Mouse (Mus musculus) testis, adult 2 months (tissue): ENCODE data around the gene Mdm2. TPM values are rescaled to one million over a fixed set of nuclear protein-coding genes. Genes with fewer than 3 reads are reported as not detected.
"Not testable (repeated sequence)": the region's sequence is repeated elsewhere in the genome, so short reads cannot be mapped to it uniquely, and the experiment has no call there.

Source experiments
- H3K27ac ChIP-seq: fragments of 200-500 bp; 2 replicates; pipeline ENCODE4 v1.5.1; 2012; ENCODE audit warnings: low read depth, low read length; ENCODE audit not compliant: control insufficient read depth, insufficient read depth
- H3K27me3 ChIP-seq: fragments of 200-500 bp; 2 replicates; pipeline ENCODE4 v1.6.1; 2012; ENCODE audit warnings: mild to moderate bottlenecking, low read length, moderate library complexity; ENCODE audit not compliant: control insufficient read depth, insufficient read depth
- H3K36me3 ChIP-seq: fragments of 200-500 bp; 2 replicates; pipeline ENCODE4 v1.6.1; 2012; ENCODE audit warnings: mild to moderate bottlenecking, low read length; ENCODE audit not compliant: control insufficient read depth, insufficient read depth
- H3K4me1 ChIP-seq: fragments of 200-500 bp; 2 replicates; pipeline ENCODE4 v1.6.1; 2012; ENCODE audit warnings: low read length; ENCODE audit not compliant: control insufficient read depth, insufficient read depth
- H3K4me3 ChIP-seq: fragments of 200-500 bp; 2 replicates; pipeline ENCODE4 v1.5.1; 2012; ENCODE audit warnings: low read depth, mild to moderate bottlenecking, low read length, moderate library complexity, mixed read lengths; ENCODE audit not compliant: control insufficient read depth
- CTCF ChIP-seq: fragments of 200-500 bp; IDR thresholded peaks from 2 replicates; pipeline ENCODE4 v1.5.1; 2012; ENCODE audit warnings: low read depth, mild to moderate bottlenecking, inconsistent platforms, low read length, moderate library complexity; ENCODE audit not compliant: control insufficient read depth, insufficient read depth, insufficient replicate concordance
- POLR2A ChIP-seq: fragments of 200-500 bp; IDR thresholded peaks from 2 replicates; pipeline ENCODE4 v1.6.1; 2012; ENCODE audit warnings: low read depth, mild to moderate bottlenecking, inconsistent platforms, low read length, moderate library complexity; ENCODE audit not compliant: control insufficient read depth
- polyA plus RNA-seq: library from polyadenylated mRNA; depleted of rRNA; stranded (reverse); fragments of >200 nt; gene quantifications from 2 replicates; pipeline ENCODE4 v1.2.3, GENCODE M21; 2012

The Mdm2 gene
- polyA plus RNA-seq, 1 experiment = 99.3 TPM

DNA sequence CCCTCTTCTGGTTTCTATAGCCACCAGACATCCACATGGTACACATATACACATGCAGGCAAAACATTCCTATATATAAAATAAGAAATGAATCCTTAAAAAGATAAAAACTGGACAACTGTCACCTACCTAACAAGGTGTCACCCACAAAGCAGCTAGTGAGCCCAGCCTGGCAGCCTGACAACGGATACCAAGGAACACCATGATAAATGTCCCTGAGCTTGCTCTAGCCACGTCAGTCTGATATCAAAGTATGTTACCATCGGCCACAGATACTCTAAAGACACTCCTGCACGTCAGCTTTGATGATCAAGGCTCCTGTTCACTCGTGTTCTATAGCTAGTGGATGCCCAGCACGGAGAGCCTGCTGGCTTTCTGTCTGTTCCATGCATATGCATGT, 4.1 kb downstream of the Mdm2 start:
- Histone ChIP-seq H3K4me1 (peaks cover 4% of the 10 kb centered on the region), H3K36me3 (peaks cover 3% of the 10 kb centered on the region), H3K27ac (peak overlapping the region; percentile 34; the same call in 1 of the 2 replicates), H3K4me3 (no peak overlapping the region), H3K27me3 (no peaks in the 10 kb centered on the region)
- TF ChIP-seq POLR2A = 0 out of 2 replicates have a peak, but pooled peaks have one; percentile 19
- no peak for TF ChIP-seq CTCF

DNA sequence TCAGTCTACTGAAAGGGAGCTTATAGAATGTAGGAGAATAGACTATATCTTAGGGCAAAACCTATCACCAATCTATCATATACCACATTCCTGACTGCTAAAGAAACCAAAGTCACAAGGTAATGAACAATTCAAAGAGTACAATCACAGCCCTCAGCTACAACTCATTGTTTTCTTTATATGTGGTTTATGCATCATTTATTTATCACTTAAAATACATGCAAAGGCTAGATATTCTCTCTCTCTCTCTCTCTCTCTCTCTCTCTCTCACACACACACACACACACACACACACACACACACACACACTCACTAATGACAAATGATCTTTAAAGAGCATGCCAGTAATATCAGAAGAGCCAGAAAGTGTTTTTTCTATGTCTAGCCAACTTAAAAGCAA, 4.8 kb downstream of the Mdm2 start:
- Histone ChIP-seq H3K4me3 (no peak overlapping the region), H3K36me3 (peaks cover 3% of the 10 kb centered on the region), H3K27ac (no peak overlapping the region), H3K27me3 (no peaks in the 10 kb centered on the region), H3K4me1 (peaks cover 4% of the 10 kb centered on the region)
- TF ChIP-seq POLR2A = no peak
- no peak for TF ChIP-seq CTCF

DNA sequence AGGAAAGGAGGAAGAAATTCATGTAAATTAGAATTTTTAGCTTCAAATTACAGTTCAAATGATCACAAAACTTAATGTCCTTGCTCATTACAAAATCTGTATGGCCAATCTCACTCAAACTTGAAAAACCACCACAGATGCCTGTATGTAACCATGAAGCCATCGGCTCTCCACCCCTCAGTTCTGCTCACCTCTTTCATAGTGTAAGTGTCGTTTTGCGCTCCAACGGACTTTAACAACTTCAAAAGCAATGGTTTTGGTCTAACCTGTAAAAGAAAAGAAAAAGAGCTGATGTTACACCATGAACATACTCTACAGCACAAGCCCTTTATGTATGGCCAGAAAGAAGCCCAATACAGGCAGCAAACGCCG, 5.6 kb downstream of the Mdm2 start:
- no peak for TF ChIP-seq CTCF
- TF ChIP-seq POLR2A = no peak
- Histone ChIP-seq H3K4me3 (no peak overlapping the region), H3K27ac (no peak overlapping the region), H3K4me1 (peaks cover 4% of the 10 kb centered on the region), H3K36me3 (peaks cover 3% of the 10 kb centered on the region), H3K27me3 (no peaks in the 10 kb centered on the region)

DNA sequence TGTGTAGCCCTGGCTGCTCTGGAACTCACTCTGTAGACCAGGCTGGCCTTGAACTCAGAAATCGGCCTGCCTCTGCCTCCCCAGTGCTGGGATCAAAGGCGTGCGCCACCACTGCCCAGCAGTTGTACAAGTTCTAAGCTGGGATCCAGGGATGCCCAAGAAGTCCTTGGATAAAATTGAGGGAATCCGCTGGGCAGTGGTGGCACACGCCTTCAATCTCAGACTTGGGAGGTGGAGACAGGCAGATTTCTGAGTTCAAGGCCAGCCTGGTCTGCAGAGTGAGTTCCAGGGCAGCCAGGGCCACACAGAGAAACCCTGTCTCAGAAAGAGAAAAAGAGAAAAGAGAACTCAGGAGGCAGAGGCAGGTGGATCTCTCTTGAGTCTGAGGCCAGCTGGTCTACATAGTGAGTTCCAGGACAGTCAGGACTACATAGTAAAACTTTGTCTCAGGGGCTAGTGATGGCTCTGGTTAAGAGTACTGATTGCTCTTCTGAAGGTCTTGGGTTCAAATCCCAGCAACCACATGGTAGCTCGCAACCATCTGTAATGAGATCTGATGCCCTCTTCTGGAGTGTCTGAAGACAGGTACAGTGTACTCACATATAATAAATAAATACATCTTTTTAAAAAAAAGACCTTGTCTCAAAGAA, 6.1 kb downstream of the Mdm2 start:
- not testable (repeated sequence) for H3K4me3 ChIP-seq, H3K36me3 ChIP-seq, H3K27ac ChIP-seq, H3K4me1 ChIP-seq, H3K27me3 ChIP-seq

DNA sequence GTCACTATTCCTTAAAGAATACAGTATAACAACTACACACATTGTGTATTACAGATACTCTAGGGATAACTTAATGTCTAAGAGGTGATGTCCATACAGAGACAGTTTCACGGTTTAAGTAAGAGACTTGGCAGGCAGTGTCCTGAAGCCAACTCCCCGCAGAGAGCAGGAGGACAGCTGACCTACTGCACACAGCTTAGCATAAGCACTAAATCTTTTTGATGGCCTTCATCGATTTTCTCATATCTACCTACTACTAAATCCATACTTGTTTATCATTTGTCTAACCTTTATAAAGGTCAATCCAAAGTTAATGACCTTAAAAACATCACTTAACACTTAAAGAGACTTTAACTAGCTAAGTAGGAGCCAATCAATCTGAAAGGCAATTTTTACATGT, 7.1 kb downstream of the Mdm2 start:
- H3K27ac ChIP-seq = no peak overlapping the region
- peaks cover 3% of the 10 kb centered on the region; the same call in 1 of the 2 replicates for H3K36me3 ChIP-seq
- H3K27me3 ChIP-seq = no peaks in the 10 kb centered on the region
- H3K4me3 ChIP-seq = no peak overlapping the region
- H3K4me1 ChIP-seq = peaks cover 4% of the 10 kb centered on the region
- no peak for TF ChIP-seq CTCF

DNA sequence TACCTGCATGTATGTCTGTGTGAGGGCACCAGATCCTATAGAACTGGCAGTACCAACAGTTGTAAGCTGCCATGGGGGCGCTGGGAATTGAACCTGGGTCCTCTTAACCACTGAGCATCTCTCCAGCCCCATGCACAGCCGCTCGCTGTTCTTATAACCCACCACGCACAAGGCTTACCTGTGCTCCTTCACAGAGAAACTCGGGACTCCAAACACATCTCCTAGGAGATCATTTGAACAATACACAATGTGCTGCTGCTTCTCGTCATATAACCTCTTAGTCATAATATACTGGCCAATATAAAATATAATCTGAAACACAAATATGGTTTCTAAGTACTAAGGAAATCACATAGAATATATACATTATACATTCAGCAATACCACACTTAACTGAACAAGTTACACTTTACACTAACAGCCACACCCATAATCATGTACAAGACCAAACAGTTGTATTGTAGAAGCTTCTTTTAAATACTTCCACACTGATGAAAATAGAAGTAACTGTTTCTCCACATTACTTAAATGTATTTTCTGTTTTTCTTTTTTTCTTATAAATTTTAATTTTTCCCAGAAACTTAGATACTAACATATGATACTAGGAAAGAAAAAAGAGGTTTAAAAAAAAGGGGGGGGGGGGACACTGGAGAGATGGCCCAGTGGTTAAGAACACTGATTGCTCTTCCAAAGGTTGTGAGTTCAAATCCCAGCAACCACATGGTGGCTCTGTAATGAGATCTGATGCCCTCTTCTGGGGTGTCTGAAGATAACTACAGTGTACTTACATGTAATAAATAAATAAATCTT, 8.3 kb downstream of the Mdm2 start:
- H3K27ac ChIP-seq = no peak overlapping the region
- H3K4me1 ChIP-seq = peaks cover 4% of the 10 kb centered on the region
- no peak overlapping the region for H3K4me3 ChIP-seq
- peaks cover 3% of the 10 kb centered on the region; the same call in 1 of the 2 replicates for H3K36me3 ChIP-seq
- no peaks in the 10 kb centered on the region for H3K27me3 ChIP-seq
- TF ChIP-seq POLR2A = no peak
- TF ChIP-seq CTCF = no peak

DNA sequence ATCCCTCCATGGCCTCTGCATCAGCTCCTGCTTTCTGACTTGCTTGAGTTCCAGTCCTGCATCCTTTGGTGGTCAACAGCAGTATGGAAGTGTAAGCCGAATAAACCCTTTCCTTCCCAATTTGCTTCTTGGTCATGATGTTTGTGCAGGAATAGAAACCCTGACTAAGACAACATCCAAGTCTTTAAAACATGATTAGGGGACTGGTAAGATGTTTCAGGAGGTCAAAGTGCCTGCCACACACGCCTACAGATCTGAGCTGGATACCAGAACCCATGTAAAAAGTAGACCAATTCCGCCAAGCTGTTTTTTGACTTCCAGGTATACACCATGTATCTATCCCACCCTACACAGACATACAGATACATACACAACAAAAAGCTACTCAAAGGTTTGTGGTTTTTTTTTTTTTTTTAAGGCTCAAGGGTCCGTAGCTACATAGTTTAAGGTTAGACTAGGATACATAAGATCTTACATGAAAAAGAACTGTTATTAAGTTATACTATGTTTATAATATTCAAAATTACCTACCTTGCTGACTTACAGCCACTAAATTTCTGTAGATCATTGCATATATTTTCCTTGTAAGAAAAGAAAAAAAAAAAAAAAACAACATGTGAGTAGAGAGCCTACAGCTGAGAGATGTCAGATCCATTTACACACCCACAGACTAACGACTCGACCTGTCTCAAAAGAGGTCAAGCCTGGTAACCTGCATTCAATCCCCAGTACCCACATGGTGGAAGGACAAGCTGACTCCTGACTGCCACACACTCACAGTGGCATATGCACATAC, 9.3 kb downstream of the Mdm2 start:
- Histone ChIP-seq H3K36me3 (peaks cover 1% of the 10 kb centered on the region; the same call in 1 of the 2 replicates), H3K4me1 (no peaks in the 10 kb centered on the region)
- TF ChIP-seq POLR2A (no peak), CTCF (no peak)

More for the DNA sequence above, 9.3 kb downstream of the Mdm2 start:
- Histone ChIP-seq H3K27me3 (no peaks in the 10 kb centered on the region), H3K27ac (no peak overlapping the region), H3K4me3 (no peak overlapping the region)
